Mouse (Mus musculus): Measurements from ENCODE around the gene Pdpk1.

The Pdpk1 gene

DNA sequence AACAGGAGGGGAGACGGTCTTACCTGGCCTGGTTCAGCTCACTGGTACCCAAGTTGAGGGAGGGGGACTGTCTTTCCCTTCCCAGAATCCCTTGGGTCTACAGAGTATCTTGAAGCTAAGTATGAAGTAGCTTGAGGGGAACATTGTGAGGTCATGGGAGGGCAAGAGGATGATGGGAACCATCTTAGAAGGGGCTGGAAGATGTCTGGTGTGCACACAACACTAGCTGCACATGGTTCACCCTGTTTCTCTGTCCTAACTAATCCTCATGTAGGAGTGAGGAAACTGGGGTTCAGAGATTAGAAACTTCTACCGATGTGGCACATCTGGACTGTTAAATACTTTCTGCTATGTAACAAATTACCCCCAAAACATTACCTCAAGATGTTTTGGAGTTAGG is at the start of gene Pdpk1:
Pdpk1 (minus strand) TSS at position 101 of the 400 bp plus-strand sequence.
- no peak for DNase-seq (ENCODE audit: low read depth, low spot score)

DNA sequence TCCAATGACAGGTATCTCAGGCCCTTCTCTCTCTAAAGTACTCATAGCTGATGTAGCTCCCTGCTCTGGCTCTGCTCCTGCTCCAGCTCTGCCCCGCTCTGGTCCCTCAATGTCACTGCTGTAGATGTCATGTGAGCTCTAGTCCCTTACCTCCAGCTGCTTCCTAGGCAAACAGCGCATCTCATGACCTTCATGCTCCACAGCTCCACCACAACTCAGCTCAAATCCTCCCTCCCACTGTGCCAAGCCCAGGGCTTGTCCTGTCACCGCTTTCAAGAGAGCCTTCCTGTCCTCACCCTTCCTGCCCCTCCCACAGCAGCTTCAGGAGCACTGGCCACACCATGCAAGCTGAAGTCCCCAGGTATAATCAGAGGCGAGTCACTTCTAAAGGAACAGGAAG is 49.0 kb upstream of the Pdpk1 start:
- no peak for DNase-seq (ENCODE audit: low read depth, low spot score)

DNA sequence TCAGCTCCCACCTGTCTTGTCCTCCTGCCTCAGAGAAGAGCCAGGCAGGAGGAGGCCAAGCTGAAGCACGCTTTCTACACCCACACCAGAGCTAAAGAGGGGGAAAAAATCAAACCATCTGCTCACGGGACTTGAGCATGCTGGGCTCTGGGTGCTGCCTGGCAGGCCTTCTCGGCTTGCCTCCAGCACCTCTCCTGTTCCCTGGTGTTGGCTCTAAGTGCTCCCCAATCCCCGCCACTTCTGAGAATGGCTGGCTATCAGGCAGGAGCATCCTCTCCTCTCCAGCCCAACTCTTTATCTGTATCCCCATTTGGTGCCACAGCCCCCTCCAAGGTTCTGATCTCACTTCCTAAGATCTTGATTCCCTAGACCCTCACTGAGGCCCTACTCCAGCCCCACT is 48.5 kb upstream of the Pdpk1 start:
- DNase-seq (ENCODE audit: low read depth, low spot score), result no peak

DNA sequence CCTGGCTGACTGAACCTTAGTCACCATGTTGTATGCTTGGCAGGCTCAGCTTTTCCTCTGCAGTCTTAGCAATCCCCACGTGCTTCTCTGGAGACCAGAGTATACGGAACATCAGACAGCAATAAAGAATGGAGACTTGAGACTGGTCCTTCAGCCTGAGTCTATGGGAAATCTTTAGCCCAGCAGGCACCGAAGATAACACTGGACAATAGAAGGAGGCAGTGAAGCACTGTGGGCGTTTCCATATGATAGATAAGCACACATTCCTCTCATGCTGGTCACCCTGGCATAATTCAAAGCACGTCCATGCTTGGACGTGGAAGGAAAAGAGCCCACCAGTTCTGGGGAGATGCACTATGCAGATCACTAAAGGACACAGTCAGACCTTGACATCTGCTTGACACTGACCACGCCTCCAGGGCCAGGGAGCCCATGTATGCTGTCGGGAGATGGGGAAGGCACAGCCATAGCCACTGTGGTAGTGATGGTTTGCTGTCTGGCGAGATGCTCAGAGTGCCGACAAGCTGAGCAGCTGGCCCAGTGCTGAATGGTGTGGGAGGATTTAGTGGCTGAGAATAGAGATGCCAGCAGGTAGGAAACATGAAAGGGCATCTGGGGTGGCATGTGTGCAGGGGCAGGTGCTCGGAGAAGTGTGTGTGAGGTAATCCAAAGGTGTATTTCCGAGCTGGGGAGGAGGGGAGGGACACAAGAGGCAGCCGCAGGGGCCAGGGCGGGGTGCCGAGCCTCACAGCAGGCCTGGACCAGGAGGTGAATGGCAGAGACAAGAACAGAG is 46.5 kb upstream of the Pdpk1 start:
- DNase-seq (ENCODE audit: low read depth, low spot score), result no peak

DNA sequence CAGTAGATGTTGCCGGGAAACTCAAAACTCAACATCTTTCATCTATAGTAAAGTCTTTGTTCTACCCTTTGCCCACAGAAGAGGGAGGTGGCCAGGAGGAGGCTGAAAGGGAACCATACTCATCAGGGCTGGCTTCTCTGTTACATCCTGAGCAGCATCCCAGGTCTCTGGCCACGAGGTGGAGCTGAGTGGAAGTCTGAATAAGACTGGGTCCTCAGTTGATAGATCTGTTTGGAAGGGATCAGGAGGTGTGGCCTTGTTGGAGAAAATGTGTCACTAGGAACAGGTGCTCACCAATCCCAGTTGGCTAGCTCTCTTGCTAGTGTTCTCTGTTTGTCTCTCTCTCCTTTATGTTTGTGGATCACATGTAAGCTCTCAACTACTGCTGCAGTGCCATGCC is 44.6 kb upstream of the Pdpk1 start:
- DNase-seq (ENCODE audit: low read depth, low spot score), result no peak

DNA sequence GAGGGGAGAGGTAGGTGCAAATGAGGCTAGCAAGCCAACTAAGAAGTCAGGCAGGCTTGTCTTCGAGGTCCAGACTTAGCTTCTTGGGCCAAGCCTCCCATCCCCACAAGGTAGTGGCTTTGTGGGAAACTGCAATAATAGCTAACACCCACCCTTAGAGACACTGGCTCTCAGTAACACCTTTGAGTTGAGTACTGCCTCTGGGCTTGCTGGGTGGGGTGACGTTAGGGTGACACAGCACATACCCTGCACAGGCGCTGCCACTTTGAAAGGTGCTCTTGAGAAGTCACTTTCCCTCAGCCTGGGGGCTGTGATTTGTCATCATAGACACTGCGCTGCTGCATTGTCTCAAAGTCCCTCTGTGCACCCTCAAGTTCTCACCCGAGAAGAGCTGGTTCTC is 43.0 kb upstream of the Pdpk1 start:
- DNase-seq (ENCODE audit: low read depth, low spot score), result no peak

DNA sequence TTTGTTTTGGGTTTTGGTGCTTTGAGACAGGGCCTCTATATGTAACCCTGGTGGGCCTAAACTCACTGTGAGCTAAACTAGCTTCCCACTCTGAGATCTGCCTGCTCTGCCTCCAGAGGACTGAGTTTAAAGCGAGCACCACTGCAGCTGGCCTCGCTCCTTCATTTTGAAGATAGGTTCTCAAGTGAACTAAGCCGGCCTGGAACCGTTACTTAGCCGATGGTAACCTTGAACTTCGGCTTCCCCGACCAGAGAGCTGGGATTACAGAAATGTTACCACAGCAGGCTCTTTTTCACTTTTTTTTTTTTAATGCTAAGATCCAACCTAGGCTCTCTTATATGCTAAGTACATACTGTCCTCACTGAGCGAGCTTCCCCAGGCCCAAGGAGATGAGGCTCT is 42.5 kb upstream of the Pdpk1 start:
- no peak for DNase-seq (ENCODE audit: low read depth, low spot score)

DNA sequence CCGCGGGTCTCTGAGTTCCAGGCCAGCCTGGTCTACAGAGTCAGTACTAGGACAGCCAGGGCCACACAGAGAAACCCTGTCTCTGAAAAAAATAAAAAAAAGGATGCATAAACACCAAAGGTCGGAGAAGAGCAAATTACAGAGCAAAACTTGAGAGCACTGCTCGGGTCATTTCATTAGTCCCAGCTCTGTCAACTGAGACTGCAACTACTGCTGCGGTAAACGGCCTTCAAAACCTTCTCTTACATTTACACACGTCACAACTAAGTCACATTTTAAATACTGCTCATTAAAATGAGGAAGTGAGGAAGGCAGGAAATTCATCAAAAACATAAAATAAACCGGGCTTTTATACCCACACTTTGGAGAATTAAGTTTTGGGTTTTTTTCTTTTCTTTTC is 42.1 kb upstream of the Pdpk1 start:
- no peak for DNase-seq (ENCODE audit: low read depth, low spot score)

DNA sequence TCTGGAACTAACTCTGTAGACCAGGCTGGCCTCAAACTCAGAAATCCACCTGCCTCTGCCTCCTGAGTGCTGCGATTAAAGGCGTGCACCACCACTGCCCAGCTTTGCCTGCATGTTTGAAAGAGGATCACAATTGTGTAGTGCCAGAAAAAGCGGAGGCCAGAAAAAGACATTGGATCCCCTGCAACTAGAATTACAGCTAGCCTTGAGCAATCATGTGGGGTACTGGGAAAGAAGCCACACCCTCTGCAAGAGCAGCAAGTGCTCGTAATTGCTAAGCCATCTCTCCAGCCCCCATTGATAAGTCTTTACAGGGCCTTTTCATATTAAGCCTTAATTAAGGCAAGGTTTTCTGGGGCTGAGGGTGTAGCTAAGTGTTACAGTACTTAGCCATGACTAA is 40.8 kb upstream of the Pdpk1 start:
- DNase-seq (ENCODE audit: low read depth, low spot score), result no peak

DNA sequence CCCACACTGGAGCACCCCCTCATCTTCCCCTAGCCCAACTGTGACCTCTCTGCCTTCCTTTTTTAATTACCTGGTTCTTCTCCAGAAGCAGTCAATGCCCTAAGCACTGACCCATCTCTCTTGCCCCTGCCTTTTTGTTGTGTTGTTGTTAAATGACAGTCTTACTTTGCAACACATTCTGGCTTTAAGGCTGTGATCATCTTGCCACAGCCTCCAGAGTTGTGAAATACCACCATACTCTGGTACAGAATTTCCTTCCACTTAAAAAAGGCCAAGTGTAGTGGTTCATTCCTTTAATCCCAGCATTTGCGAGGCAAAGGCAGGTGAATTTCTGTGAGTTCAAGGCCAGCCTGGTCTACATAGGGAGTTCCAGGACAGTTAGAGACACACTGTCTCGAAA is 40.2 kb upstream of the Pdpk1 start:
- no peak for DNase-seq (ENCODE audit: low read depth, low spot score)

DNA sequence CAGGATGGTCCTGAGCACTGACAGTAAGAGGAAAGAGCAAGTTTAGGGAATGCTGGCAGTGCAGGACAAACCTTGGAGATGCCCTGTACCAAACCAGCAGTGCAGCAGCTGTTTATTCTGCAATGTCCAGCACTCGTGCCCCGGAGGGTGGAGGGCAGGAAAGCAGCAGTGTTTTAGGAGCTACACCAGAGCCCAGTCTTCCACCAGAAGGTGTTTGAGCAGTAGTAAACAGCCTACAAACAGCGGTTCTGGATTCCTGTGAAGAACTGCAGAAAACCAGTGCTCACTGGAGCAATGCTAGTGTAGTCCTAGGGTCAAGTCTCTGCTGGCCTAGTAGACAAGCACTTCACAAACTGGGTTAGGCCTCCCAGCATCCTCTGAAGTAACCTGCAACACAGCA is 23.5 kb upstream of the Pdpk1 start:
- DNase-seq (ENCODE audit: low read depth, low spot score), result no peak

DNA sequence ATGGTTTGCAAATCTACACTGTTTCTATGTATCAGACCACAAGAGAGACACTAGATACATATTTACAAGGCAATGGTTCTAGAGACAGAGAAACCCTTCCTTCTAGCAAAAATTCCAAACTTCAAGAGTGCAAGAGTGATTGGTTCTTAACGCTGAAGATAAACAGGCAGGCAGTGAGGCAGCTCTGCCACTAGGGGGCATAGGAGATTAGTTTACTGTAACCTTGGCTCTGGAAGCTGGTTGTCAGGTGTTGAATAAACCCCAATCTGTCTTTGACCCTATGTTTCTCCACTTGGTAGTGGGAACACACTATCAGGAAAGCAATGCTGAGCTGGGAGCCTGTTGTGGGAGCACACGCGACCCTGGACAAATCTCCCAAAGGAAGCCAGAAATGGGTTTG is 22.7 kb upstream of the Pdpk1 start:
- DNase-seq (ENCODE audit: low read depth, low spot score), result peak; percentile 85

DNA sequence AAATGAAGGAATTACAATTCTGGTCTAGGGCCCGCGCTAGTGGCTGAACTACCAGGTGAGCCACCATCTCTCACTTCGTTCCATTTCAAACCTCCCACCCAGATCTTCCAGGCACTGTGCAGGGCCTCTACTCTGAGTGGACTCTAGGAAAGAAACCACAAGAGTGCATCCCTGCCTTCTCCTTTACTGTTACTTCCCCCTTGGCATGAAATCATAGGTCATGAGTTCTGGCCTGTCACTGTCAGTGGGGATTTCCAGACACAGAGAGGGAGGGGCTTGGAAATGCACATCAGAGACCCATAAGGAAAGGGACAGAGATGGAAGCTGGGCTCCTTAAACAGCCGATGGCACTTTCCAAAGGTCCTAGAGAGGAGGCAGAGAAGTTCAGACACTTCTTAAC is 21.0 kb upstream of the Pdpk1 start:
- no peak for DNase-seq (ENCODE audit: low read depth, low spot score)

DNA sequence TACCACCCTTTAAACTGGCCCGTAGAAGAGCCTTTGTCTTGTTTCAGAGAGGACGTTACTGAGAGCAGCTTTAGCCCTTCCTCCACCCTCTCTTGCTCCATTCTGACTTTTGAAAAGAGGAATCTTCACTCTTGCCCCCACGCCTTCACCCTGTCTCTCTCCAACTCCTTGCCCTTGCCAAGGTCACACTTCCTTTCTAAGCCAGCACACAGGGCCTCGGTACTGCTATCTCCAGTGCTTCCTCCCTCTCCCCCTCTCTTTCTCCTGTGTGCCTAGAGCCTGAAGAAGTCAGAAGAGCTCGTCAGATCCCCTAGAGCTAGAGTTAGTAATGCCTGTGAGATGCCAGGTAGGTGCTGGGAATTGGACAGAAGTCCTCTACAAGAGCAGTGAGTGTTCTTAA is 20.0 kb upstream of the Pdpk1 start:
- no peak for DNase-seq (ENCODE audit: low read depth, low spot score)

DNA sequence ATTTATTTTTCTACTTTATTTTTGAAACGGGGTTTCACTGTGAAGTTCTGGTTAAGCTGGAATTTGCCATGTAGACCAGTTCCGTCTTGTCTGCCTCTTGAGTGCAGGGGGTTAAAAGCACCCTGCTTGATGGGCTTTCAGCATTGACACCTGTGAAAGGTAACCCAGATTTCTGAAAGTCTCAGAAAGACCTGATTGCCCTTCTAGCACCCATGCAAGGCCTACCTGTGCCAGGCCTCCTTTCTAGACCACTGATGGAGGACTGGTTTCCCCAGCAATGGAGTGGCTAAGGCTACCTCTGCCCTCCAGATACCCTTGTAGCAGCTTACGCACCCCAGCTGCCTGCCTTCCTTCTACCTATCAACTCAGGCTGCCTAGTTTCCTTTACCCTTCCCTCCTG is 19.4 kb upstream of the Pdpk1 start:
- DNase-seq (ENCODE audit: low read depth, low spot score), result no peak

DNA sequence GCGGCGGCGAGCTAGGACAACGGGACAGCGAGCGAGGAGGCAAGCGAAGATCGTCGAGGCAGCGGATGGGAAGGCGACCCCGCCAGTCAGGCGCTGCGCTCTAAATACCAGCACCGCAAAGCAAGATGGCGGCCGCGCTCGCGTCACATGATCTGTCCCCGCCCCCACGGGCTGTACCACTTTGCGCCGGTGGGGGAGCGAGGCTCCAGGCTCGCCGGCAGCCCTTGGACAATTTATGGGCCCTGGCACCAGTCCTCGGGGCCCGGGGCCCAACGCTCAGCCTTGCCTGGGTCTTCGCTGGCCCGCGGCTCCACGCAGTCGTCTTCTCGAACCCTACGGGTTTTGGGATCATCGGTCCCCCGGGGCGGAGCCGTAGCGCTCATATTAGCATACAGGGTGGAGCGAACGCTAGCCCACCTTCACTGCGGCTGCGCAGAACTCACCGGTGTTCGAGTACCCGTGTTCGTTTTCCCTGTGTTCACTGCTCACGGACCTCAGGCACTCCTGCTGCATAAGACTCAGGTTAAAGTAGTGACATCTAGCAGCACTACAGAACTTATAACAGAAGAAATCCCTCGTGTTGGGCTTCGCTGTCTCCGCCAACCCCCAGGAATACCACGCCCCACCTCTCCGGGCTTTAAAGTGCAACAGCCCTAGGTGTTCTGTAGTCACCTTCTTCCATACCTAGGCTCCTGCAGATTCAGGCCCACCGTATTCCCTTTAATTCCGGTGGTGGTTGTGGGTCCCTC is 18.8 kb upstream of the Pdpk1 start, which contains the start of gene Atp6v0c:
Atp6v0c (minus strand) TSS at position 386 of the 749 bp plus-strand sequence.
- DNase-seq (ENCODE audit: low read depth, low spot score), result peak; percentile 97

DNA sequence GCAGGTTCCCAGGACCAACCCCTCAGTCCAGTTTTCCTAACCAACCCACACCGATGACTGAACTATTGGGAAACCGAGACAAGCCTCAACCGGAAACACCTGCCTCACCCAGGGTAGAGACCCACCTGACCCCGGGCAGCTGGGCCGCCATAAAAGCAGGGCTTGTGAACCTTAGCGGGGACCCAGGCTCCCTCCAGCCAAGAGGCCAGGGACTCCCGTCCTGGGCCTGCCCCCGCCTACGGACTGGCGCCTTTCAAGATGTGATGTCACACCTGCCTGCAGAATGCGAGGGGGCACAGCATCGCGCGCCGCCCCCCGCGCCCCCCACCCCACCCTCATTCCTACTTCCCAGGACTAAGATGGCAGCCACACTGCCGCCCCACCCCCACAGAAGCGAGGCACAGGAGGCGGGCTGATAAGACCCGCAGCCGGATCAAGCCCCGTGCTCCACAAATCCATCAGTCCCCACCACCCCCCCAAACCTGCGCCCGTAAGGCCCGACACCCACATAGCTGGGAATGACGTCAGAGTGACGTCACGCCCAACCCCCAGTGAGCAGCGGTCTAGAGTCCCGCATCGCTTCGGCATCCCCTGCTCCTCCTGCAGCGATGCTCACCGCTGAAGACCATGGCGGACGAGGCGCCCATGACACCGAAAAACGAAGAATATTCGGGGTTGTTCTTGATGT is 18.0 kb upstream of the Pdpk1 start:
- peak; percentile 94 for DNase-seq (ENCODE audit: low read depth, low spot score)

DNA sequence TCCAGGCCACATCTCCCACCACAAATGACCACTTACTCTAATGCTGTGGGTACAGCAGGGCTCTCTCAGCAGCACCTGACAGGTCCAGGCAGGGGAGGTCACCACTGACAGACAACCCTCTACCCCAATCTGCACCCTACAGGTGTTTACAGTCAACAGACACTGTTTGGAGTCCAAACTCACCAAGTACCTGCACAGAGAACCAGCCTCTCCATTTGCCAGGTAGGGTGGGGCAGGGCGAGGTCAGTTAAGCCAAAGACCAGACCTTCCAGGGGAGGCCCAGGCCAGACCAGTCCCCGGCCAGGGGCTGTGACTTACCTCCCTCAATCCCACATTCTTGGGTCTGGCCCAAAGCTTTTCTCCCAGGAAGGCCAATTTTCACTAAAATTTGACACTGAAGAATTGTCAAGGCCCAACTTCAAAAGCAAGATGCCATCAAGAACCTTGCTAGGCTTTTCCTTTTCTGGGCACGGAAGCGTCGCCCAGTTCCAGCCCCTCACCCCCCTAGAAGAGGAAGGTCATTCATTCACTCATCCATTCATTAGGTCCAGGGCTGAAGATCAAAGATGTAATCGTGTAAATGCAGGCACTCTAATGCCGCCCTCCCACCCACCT is 17.3 kb upstream of the Pdpk1 start:
- no peak for DNase-seq (ENCODE audit: low read depth, low spot score)

DNA sequence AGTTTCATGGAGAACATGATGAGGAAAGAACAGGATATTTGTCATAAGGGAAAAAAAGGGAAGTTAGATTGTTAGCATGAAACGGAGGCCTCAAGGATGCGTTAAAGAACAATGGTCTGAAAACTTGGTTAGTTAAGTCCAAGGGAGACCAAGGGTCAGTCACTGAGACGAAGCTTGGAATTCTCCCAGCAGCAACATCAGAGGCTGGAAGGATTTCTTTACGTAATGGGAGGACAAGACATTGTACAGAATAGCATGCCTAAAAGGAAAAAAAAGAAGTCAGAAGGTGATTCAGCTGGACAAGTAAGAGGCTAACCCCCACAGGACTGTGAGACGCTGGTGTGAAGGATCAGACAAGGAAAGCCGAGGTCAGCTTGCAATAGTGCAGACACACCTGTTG is 16.4 kb upstream of the Pdpk1 start:
- DNase-seq (ENCODE audit: low read depth, low spot score), result no peak

DNA sequence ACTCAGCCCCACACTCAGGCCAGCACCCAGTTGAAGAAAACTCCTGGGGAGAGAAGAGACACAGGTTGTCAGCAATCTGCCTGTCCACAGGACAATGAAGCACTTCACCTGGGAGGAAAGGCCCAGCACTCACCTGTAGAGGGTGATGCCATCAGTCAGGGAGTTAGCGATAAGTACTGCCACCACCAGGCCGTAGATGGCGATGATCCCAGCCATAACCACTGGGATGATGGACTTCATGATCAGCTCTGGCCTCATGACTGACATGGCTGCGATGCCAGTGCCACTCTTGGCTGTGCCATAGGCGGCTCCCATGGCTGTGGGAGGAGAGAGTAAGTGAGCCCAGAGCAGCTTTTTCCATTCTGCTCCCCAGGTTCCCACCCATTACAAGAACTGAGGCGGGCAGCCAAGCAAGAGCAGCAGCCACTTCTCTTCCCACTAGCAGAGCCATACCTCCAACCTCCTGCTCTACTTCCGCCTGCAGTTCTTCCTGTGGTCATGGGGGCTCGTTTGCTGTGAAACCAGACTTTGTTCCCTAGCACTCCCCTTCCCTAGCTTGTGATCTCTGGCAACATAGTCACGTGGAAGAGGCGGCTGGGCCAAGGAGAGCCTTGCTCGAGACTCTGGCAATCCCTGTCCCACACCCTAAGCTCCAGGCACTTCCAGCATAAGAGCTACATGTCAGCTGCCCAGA is 14.0 kb upstream of the Pdpk1 start:
- no peak for DNase-seq (ENCODE audit: low read depth, low spot score)

DNA sequence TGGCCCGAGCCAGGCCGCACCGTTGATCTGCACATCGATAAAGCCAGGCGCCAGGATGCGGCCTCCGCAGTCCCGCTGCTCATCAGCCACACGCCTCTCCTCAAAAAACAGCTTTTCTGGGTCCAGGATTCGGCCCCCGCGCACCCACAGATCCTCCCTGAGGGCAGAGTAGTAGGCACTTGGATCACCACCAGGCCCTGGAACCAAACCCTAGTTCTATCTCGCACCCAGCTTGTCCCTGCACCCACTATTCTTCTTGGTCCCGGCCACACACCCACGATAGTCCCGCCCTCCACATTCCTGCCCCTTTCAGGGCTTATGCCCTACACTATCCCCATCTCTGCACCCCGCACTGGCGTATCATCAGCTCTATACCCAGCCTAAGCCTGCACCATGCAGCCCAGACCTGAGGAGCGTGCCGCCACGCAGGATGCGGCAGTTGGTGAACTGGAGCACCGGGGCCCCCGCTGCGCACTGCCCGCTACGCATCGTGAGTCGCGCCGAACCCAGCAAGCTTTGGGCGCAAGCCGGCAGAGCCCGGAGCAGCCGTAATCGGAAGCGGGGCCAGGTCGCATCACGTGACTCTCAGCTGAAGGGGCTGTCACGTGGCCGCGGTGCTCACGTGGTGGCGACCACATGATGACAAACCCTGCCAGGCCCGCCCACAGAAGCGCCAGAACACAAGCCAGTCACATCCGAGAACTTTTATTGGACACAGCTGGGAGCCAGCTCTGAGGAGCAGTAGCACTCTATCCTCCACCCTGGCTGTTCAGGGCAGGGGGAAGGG is 12.6 kb upstream of the Pdpk1 start, which contains the start of gene Amdhd2:
Amdhd2 (minus strand) TSS at position 591 of the 787 bp plus-strand sequence.
- peak; percentile 98 for DNase-seq (ENCODE audit: low read depth, low spot score)

Data from CD4-positive, CD25-positive, alpha-beta regulatory T cell, adult 2 months (primary cell).